Mouse (Mus musculus) activated CD4-positive, CD25-positive, alpha-beta regulatory T cell (primary cell): Measurements from ENCODE around the gene Gm4981. TPM values are rescaled to one million over a fixed set of nuclear protein-coding genes. Genes with fewer than 3 reads are reported as not detected.

Experiments
- polyA plus RNA-seq, 2 experiments: library from polyadenylated mRNA; unstranded; fragments of 100-300 nt; shearing (Covaris generic); gene quantifications; one replicate each; pipeline ENCODE4 v1.2.1; 2017

Gene Gm4981
- under 1 TPM in 1 of 2 experiments, not detected in 1; 0.23 TPM for polyA plus RNA-seq

GRCm38 (mm10) chr10:58236613-58237012 is at the start of gene Gm4981:
Gene Gm4981 (minus strand): TSS chr10:58236701.

GRCm38 (mm10) chr10:58255213-58255892 is 18.9 kb upstream of the Gm4981 start, which contains the start of gene Gcc2:
Gene Gcc2 (plus strand): TSS chr10:58255497.

GRCm38 (mm10) chr10:58232641-58232969 is 3.9 kb downstream of the Gm4981 start, which contains the start of gene Duxf3:
Gene Duxf3 (minus strand): TSS chr10:58232675.

GRCm38 (mm10) chr10:58224827-58225785 is 11.4 kb downstream of the Gm4981 start, which contains the start of gene AW822073:
Gene AW822073 (minus strand): TSS chr10:58224930.

Other genes starting within 250 kb of the Gm4981 start
- gene AW822073, start 11.8 kb downstream of the Gm4981 start, polyA plus RNA-seq = 1 to 10 TPM in 1 of 2 experiments, not detected in 1; 2.1 TPM
- 1 to 10 TPM in 1 of 2 experiments, not detected in 1; 5.1 TPM for gene Duxf3, start 4.0 kb downstream of the Gm4981 start, polyA plus RNA-seq
- gene Gcc2, start 18.8 kb upstream of the Gm4981 start, polyA plus RNA-seq = 10 to 100 TPM; 60.0 to 61.5 TPM
- gene Lims1, start 86.8 kb upstream of the Gm4981 start, polyA plus RNA-seq = 100 to 1,000 TPM in 1 of 2 experiments, 10 to 100 TPM in 1; 82.0 to 115 TPM
- gene Ranbp2, start 210.2 kb upstream of the Gm4981 start, polyA plus RNA-seq = 10 to 100 TPM; 34.7 to 42.3 TPM